Mouse (Mus musculus) stomach, postnatal 0 days (tissue): Measurements from ENCODE around the gene Fbxl4. TPM values are rescaled to one million over a fixed set of nuclear protein-coding genes. Genes with fewer than 3 reads are reported as not detected.

ENCODE experiments used
- ATAC-seq: fragments of 200-750 bp; cut with Nextera tagmentation; 2 replicates; pipeline ENCODE4 v1.8.0; 2017; ENCODE audit not compliant: low FRiP score, low TSS enrichment
- DNase-seq: peaks from one replicate; pipeline ENCODE4 v3.0.0-alpha.2; 2016; ENCODE audit warnings: low spot score
- H3K27ac ChIP-seq: fragments of 300-500 bp; sonication (generic); replicated peaks from 2 replicates; pipeline ENCODE4 v1.5.1; 2014; ENCODE audit warnings: mild to moderate bottlenecking, control low read depth
- H3K27me3 ChIP-seq: fragments of 300-500 bp; sonication (generic); 2 replicates; pipeline ENCODE4 v1.6.1; 2014; ENCODE audit warnings: low read length; ENCODE audit not compliant: control insufficient read depth, insufficient read depth
- H3K36me3 ChIP-seq: fragments of 300-500 bp; sonication (generic); 2 replicates; pipeline ENCODE4 v1.6.1; 2014; ENCODE audit warnings: low read length, mixed read lengths; ENCODE audit not compliant: control insufficient read depth, insufficient read depth
- H3K4me1 ChIP-seq: fragments of 300-500 bp; sonication (generic); replicated peaks from 2 replicates; pipeline ENCODE4 v1.6.1; 2014; ENCODE audit warnings: antibody characterized with exemption; ENCODE audit not compliant: control insufficient read depth, insufficient read depth
- H3K4me2 ChIP-seq: fragments of 300-500 bp; sonication (generic); replicated peaks from 2 replicates; pipeline ENCODE4 v1.6.1; 2014; ENCODE audit warnings: low read depth, mild to moderate bottlenecking, control low read depth, moderate library complexity
- H3K4me3 ChIP-seq: fragments of 300-500 bp; sonication (generic); 2 replicates; pipeline ENCODE4 v1.5.1; 2014; ENCODE audit warnings: low read depth, low read length, control low read depth
- H3K9ac ChIP-seq: fragments of 300-500 bp; sonication (generic); 2 replicates; pipeline ENCODE4 v1.6.1; 2014; ENCODE audit warnings: mild to moderate bottlenecking, low read length, control low read depth, mixed read lengths
- H3K9me3 ChIP-seq: fragments of 300-500 bp; sonication (generic); 2 replicates; pipeline ENCODE4 v1.6.1; 2016; ENCODE audit warnings: low read length; ENCODE audit not compliant: control insufficient read depth
- CTCF ChIP-seq: IDR thresholded peaks from 2 replicates; pipeline ENCODE4 v1.5.1; 2016; ENCODE audit warnings: antibody characterized with exemption, low read depth, mild to moderate bottlenecking, moderate library complexity
- EP300 ChIP-seq: optimal IDR thresholded peaks from 2 replicates; pipeline ENCODE3; 2016; ENCODE audit warnings: antibody characterized with exemption
- WGBS: fragments of 180-500 bp; shearing (Covaris S2); extraction: QIAGEN DNeasy Blood & Tissue Kit; methylation state at CpG from one replicate; pipeline ENCODE4 v1.1.7; 2014; 5-methylcytosine and 5-hydroxymethylcytosine counted together
- polyA plus RNA-seq: library from polyadenylated mRNA; unstranded; fragments of >200 nt; fragmentation: Nextera tagmentation; extraction: Ambion mirVana; gene quantifications from 2 replicates; pipeline ENCODE4 v1.2.1, GENCODE M21; 2015

Gene Fbxl4
- polyA plus RNA-seq, 1 experiment from 2014 or later: 11.5 TPM

- Histone ChIP-seq H3K36me3 (no peaks in the 10 kb centered on the region), H3K4me2 (no peak overlapping the region), H3K4me1 (no peaks in the 10 kb centered on the region), H3K9ac (no peak overlapping the region), H3K9me3 (no peaks in the 10 kb centered on the region), H3K27me3 (peaks cover 17% of the 10 kb centered on the region; the same call in 1 of the 2 replicates), H3K4me3 (no peak overlapping the region), H3K27ac (no peak overlapping the region)
- no peak for TF ChIP-seq EP300
- no peak for TF ChIP-seq CTCF
- WGBS: 5% methylated on average over 30 of the region's 30 CpGs
- peak; percentile 13 for DNase-seq
- no peak for ATAC-seq
Measured at GRCm38 (mm10) chr4:22478488-22479367, 121.4 kb downstream of the Fbxl4 start.

- no peak overlapping the region for H3K4me2 ChIP-seq
- H3K27ac ChIP-seq: no peak overlapping the region
- WGBS: 1% methylated on average over 28 of the region's 28 CpGs
- no peak overlapping the region for H3K9ac ChIP-seq
- ATAC-seq: no peak
- no peak for TF ChIP-seq CTCF
- TF ChIP-seq EP300: no peak
- no peaks in the 10 kb centered on the region for H3K36me3 ChIP-seq
- H3K4me3 ChIP-seq: no peak overlapping the region
- H3K4me1 ChIP-seq: no peaks in the 10 kb centered on the region
- DNase-seq: no peak
- peaks cover 18% of the 10 kb centered on the region; the same call in 1 of the 2 replicates for H3K27me3 ChIP-seq
- no peaks in the 10 kb centered on the region for H3K9me3 ChIP-seq
Measured at GRCm38 (mm10) chr4:22479368-22480090, 122.2 kb downstream of the Fbxl4 start.

GRCm38 (mm10) chr4:22480091-22480857 lies 122.9 kb downstream of the Fbxl4 start:
- TF ChIP-seq CTCF: no peak
- no peak for TF ChIP-seq EP300
- Histone ChIP-seq H3K4me1 (no peaks in the 10 kb centered on the region), H3K4me3 (no peak overlapping the region), H3K27ac (no peak overlapping the region), H3K4me2 (no peak overlapping the region), H3K9me3 (no peaks in the 10 kb centered on the region), H3K27me3 (peaks cover 19% of the 10 kb centered on the region; the same call in 1 of the 2 replicates), H3K36me3 (no peaks in the 10 kb centered on the region), H3K9ac (no peak overlapping the region)
- ATAC-seq (no peak), DNase-seq (no peak)
- 4% methylated on average over 18 of the region's 18 CpGs for WGBS

GRCm38 (mm10) chr4:22480858-22481205 lies 123.5 kb downstream of the Fbxl4 start:
- Histone ChIP-seq H3K4me2 (no peak overlapping the region), H3K9ac (no peak overlapping the region), H3K9me3 (no peaks in the 10 kb centered on the region), H3K27ac (no peak overlapping the region), H3K4me1 (no peaks in the 10 kb centered on the region), H3K4me3 (no peak overlapping the region), H3K27me3 (peaks cover 19% of the 10 kb centered on the region; the same call in 1 of the 2 replicates), H3K36me3 (no peaks in the 10 kb centered on the region)
- TF ChIP-seq CTCF: no peak
- DNase-seq (no peak), ATAC-seq (no peak)
- WGBS: 6% methylated on average over 1 of the region's 1 CpGs

GRCm38 (mm10) chr4:22482118-22482517 lies 124.8 kb downstream of the Fbxl4 start:
- WGBS: 17% methylated on average over 2 of the region's 2 CpGs
- no peak for TF ChIP-seq CTCF
- no peak for TF ChIP-seq EP300
- Histone ChIP-seq H3K9ac (no peak overlapping the region), H3K27ac (no peak overlapping the region), H3K9me3 (no peaks in the 10 kb centered on the region), H3K4me3 (no peak overlapping the region), H3K4me1 (no peaks in the 10 kb centered on the region), H3K27me3 (peaks cover 26% of the 10 kb centered on the region; the same call in 1 of the 2 replicates), H3K36me3 (no peaks in the 10 kb centered on the region), H3K4me2 (no peak overlapping the region)
- DNase-seq (no peak), ATAC-seq (no peak)
